Mouse (Mus musculus): ENCODE measurements at regions not wholly inside any gene's neighbourhood (a gene's known extent, or its start where the extent isn't known, plus 50 kb on each side); places are given as distances from the start of the nearest gene placed in this dataset.
A peak's percentile ranks its signal among the peaks of the same experiment; 100 is the strongest.

GRCm38 (mm10) chr10:121206002-121206742, 144.9 kb downstream of the Tbc1d30 start:
- Histone ChIP-seq H3K4me3 (replicated peaks; ENCODE audit: low read length) (no peak overlapping the region), H3K27ac (ENCODE audit: low read length) (peak overlapping the region; percentile 30; the same call in 1 of the 2 replicates), H3K27me3 (ENCODE audit: control insufficient read depth, insufficient read depth, low read length) (no peaks in the 10 kb centered on the region), H3K9me3 (replicated peaks; ENCODE audit: control insufficient read depth, low read length) (no peaks in the 10 kb centered on the region), H3K4me2 (ENCODE audit: low read depth, low read length) (no peak overlapping the region), H3K4me1 (ENCODE audit: control insufficient read depth, insufficient read depth, low read length) (peaks cover 8% of the 10 kb centered on the region; the same call in 1 of the 2 replicates), H3K9ac (ENCODE audit: low read length) (no peak overlapping the region), H3K36me3 (ENCODE audit: control insufficient read depth, insufficient read depth, low read length) (no peaks in the 10 kb centered on the region)
- peak; percentile 73 for ATAC-seq (ENCODE audit: insufficient read depth, low FRiP score)
- 31% methylated on average over 15 of the region's 15 CpGs for WGBS

GRCm38 (mm10) chr10:121206743-121207039, 144.4 kb downstream of the Tbc1d30 start:
- Histone ChIP-seq H3K9ac (ENCODE audit: low read length) (no peak overlapping the region), H3K36me3 (ENCODE audit: control insufficient read depth, insufficient read depth, low read length) (no peaks in the 10 kb centered on the region), H3K27me3 (ENCODE audit: control insufficient read depth, insufficient read depth, low read length) (no peaks in the 10 kb centered on the region), H3K9me3 (replicated peaks; ENCODE audit: control insufficient read depth, low read length) (no peaks in the 10 kb centered on the region), H3K4me3 (replicated peaks; ENCODE audit: low read length) (no peak overlapping the region), H3K27ac (ENCODE audit: low read length) (peak overlapping the region; percentile 23; the same call in 1 of the 2 replicates), H3K4me2 (ENCODE audit: low read depth, low read length) (no peak overlapping the region), H3K4me1 (ENCODE audit: control insufficient read depth, insufficient read depth, low read length) (peaks cover 8% of the 10 kb centered on the region; the same call in 1 of the 2 replicates)
- 78% methylated on average over 3 of the region's 3 CpGs for WGBS
- no peak for ATAC-seq (ENCODE audit: insufficient read depth, low FRiP score)
